Mouse (Mus musculus) heart, embryonic 11.5 days (tissue): ENCODE data around the gene Acp6. TPM values are rescaled to one million over a fixed set of nuclear protein-coding genes. Genes with fewer than 3 reads are reported as not detected.

Experiments used
- ATAC-seq: fragments of 200-750 bp; cut with Nextera tagmentation; replicated peaks from 2 replicates; pipeline ENCODE4 v1.8.0; 2017; ENCODE audit warnings: moderate library complexity; ENCODE audit not compliant: insufficient number of reproducible peaks, low FRiP score, low TSS enrichment
- H3K27ac ChIP-seq: fragments of 300-500 bp; sonication (generic); 2 replicates; pipeline ENCODE4 v1.5.1; 2014; ENCODE audit warnings: mild to moderate bottlenecking, low read depth, low read length
- H3K27me3 ChIP-seq: fragments of 300-500 bp; sonication (generic); 2 replicates; pipeline ENCODE4 v1.6.1; 2014; ENCODE audit warnings: mild to moderate bottlenecking, low read length, mixed read lengths; ENCODE audit not compliant: control insufficient read depth, insufficient read depth
- H3K36me3 ChIP-seq: fragments of 300-500 bp; sonication (generic); 2 replicates; pipeline ENCODE4 v1.6.1; 2014; ENCODE audit warnings: mild to moderate bottlenecking, low read length, moderate library complexity, mixed read lengths; ENCODE audit not compliant: control insufficient read depth, insufficient read depth
- H3K4me1 ChIP-seq: fragments of 300-500 bp; sonication (generic); 2 replicates; pipeline ENCODE4 v1.6.1; 2014; ENCODE audit warnings: low read length; ENCODE audit not compliant: control insufficient read depth, insufficient read depth
- H3K4me2 ChIP-seq: fragments of 300-500 bp; sonication (generic); 2 replicates; pipeline ENCODE4 v1.6.1; 2014; ENCODE audit warnings: mild to moderate bottlenecking, moderate library complexity
- H3K4me3 ChIP-seq: fragments of 300-500 bp; sonication (generic); 2 replicates; pipeline ENCODE4 v1.5.1; 2014; ENCODE audit warnings: low read depth, low read length
- H3K9ac ChIP-seq: fragments of 300-500 bp; sonication (generic); 2 replicates; pipeline ENCODE4 v1.6.1; 2014; ENCODE audit warnings: mild to moderate bottlenecking, low read depth, low read length, moderate library complexity
- H3K9me3 ChIP-seq: fragments of 300-500 bp; sonication (generic); replicated peaks from 2 replicates; pipeline ENCODE4 v1.6.1; 2016; ENCODE audit warnings: low read length; ENCODE audit not compliant: control insufficient read depth
- WGBS: fragments of 180-500 bp; shearing (Covaris S2); extraction: QIAGEN DNeasy Blood & Tissue Kit; methylation state at CpG from one replicate; pipeline ENCODE4 v1.1.7; 2014; ENCODE audit not compliant: insufficient replicate concordance; 5-methylcytosine and 5-hydroxymethylcytosine counted together
- polyA plus RNA-seq: library from polyadenylated mRNA; unstranded; fragments of >200 nt; fragmentation: Nextera tagmentation; extraction: Ambion mirVana; gene quantifications from 2 replicates; pipeline ENCODE4 v1.2.1, GENCODE M21; 2014

The Acp6 gene
- polyA plus RNA-seq, 1 experiment from 2014 or later = 54.0 TPM

DNA sequence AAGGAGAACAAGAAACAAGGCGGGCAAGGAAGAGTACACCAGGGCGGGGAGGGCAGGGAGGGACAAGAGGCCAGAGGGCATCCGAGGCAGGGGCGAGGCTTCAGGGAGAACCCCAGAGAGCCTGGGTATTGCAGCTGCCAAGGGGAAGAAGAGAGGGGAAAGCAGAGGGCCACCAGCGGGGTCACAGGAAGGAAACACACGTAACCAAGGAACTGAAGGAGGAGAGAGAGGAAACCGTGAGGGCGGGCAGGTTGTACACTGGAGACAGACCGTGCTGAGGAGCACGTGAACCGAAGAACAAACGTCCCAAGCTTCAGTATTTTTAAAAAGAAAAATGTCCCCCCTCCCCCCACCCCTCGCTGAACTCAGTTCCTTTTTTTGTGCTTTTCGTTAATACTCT is 45.3 kb downstream of the Acp6 start:
- ATAC-seq = no peak
- Histone ChIP-seq H3K27ac (no peak overlapping the region), H3K4me2 (no peak overlapping the region), H3K9me3 (no peaks in the 10 kb centered on the region), H3K4me1 (peaks cover 3% of the 10 kb centered on the region; the same call in 1 of the 2 replicates), H3K9ac (no peak overlapping the region), H3K36me3 (peaks cover 23% of the 10 kb centered on the region), H3K27me3 (no peaks in the 10 kb centered on the region), H3K4me3 (no peak overlapping the region)
- 74% methylated on average over 14 of the region's 14 CpGs for WGBS

DNA sequence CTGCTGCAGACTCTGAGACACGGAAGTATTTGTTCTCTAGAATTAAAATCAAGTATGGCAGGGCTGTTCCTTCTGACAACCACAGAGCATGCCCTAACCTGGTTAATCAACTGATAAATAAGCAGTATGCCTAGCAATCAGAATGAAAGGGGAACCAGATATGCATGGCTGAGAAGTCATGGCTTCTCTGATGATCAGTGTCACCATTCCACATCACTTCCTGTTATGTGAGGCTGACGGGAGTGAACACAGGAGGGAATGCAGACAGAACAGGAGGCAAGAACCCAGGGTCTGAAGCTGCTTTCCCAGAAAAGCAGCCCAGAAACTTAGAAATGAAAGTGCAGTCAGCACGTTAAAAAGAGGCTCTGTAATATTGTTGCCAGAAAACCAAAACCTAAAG is 47.9 kb downstream of the Acp6 start:
- no peaks in the 10 kb centered on the region for H3K9me3 ChIP-seq
- H3K4me2 ChIP-seq = no peak overlapping the region
- H3K27ac ChIP-seq = no peak overlapping the region
- H3K36me3 ChIP-seq = peaks cover 45% of the 10 kb centered on the region
- H3K9ac ChIP-seq = no peak overlapping the region
- no peaks in the 10 kb centered on the region for H3K27me3 ChIP-seq
- no peak for ATAC-seq
- H3K4me3 ChIP-seq = no peak overlapping the region
- H3K4me1 ChIP-seq = no peaks in the 10 kb centered on the region; the same call in 1 of the 2 replicates
- WGBS = 83% methylated on average over 3 of the region's 3 CpGs

DNA sequence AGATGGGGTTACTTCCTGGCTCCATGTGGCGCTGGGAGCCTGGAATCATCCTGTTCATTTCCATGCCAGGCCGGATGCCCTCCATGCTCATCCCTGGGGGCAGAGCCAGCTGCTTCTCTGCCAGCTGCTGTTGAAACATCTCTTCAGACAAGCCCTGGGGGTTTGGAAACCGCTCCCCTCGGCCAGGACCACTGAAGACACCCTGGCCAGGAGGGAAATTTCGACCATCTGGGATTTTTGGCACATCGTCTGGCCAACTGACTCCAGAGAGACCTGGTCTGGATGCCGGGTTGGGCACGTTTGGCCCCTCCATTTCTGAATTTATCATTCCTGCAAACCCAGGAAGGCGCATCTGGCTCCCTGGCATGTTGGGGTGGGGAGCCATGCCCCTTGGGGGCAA is 50.8 kb downstream of the Acp6 start:
- no peaks in the 10 kb centered on the region for H3K4me1 ChIP-seq
- H3K4me3 ChIP-seq = no peak overlapping the region
- WGBS = 88% methylated on average over 9 of the region's 9 CpGs
- H3K27ac ChIP-seq = no peak overlapping the region
- H3K9me3 ChIP-seq = no peaks in the 10 kb centered on the region
- no peak for ATAC-seq
- peaks cover 55% of the 10 kb centered on the region for H3K36me3 ChIP-seq
- no peak overlapping the region for H3K4me2 ChIP-seq
- H3K9ac ChIP-seq = no peak overlapping the region
- H3K27me3 ChIP-seq = no peaks in the 10 kb centered on the region

DNA sequence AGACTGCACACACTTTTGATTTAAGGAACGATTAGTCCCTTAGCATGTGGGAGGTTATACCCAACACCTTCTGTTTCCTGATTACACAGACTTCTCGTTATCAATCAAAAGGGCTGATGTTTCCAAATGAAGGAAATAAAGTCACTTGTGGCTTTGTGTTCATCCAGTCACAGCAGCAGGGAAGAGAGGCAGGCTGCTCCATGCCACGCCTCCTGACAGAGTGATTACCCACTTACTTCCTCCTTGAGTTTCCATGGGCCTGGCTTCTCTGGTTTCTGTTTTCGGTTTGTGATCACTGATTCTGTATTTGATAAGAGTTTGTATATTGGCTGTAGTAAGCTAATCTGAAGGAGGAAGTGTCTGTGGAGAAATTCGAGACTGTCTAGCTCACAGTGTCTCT is 52.6 kb downstream of the Acp6 start:
- Histone ChIP-seq H3K36me3 (peaks cover 57% of the 10 kb centered on the region), H3K9me3 (no peaks in the 10 kb centered on the region), H3K9ac (no peak overlapping the region), H3K4me1 (peaks cover 3% of the 10 kb centered on the region; the same call in 1 of the 2 replicates), H3K4me3 (no peak overlapping the region), H3K27me3 (no peaks in the 10 kb centered on the region), H3K4me2 (no peak overlapping the region), H3K27ac (no peak overlapping the region)
- WGBS = 74% methylated on average over 5 of the region's 5 CpGs
- no peak for ATAC-seq

DNA sequence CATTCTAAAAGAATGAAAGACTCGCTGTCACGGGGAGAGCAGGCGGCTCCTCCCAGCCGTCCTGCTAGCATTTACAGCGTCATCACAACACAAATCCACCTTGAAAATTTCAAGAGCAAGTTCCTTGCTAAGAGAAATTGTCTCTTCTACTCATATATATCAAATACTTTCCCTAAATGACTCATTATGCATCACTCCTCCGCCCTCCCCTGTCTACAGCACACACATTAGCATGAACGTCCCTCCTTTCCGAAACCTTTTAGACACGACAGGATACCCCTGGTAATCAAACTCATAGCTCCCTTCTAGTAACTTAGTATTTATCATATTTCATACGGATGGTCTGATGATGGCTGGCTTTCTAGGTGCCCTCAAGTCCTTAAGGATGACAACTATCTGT is 55.3 kb downstream of the Acp6 start:
- Histone ChIP-seq H3K9me3 (no peaks in the 10 kb centered on the region), H3K4me1 (peaks cover 3% of the 10 kb centered on the region; the same call in 1 of the 2 replicates), H3K9ac (no peak overlapping the region), H3K27ac (no peak overlapping the region), H3K4me2 (no peak overlapping the region), H3K27me3 (no peaks in the 10 kb centered on the region), H3K4me3 (no peak overlapping the region), H3K36me3 (peaks cover 55% of the 10 kb centered on the region)
- no peak for ATAC-seq
- WGBS = 87% methylated on average over 10 of the region's 10 CpGs

DNA sequence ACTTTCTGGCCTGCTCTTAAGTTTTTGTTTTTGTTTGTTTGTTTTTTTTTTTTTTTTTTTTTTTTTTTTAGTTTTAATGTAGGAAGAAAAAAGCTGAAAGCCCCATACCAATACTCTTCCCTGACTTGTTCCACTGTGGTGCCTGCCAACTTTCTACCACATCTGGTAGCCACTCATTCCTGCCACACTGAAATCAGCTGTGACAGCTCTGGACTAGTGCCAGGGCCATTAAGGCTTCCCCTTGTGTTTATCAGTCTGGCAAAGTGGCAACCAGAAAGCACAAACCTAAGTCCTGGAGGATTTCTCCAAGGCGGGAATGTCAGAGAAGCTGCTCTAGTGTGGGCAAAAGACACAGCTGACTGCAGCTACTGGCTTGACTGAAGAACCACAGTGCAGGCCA is 55.9 kb downstream of the Acp6 start:
- Histone ChIP-seq H3K27ac (no peak overlapping the region), H3K4me1 (peaks cover 3% of the 10 kb centered on the region; the same call in 1 of the 2 replicates), H3K4me3 (no peak overlapping the region), H3K9me3 (no peaks in the 10 kb centered on the region), H3K4me2 (no peak overlapping the region), H3K9ac (no peak overlapping the region), H3K36me3 (peaks cover 55% of the 10 kb centered on the region), H3K27me3 (no peaks in the 10 kb centered on the region)
- WGBS = 25% methylated on average over 1 of the region's 1 CpGs
- ATAC-seq = no peak

DNA sequence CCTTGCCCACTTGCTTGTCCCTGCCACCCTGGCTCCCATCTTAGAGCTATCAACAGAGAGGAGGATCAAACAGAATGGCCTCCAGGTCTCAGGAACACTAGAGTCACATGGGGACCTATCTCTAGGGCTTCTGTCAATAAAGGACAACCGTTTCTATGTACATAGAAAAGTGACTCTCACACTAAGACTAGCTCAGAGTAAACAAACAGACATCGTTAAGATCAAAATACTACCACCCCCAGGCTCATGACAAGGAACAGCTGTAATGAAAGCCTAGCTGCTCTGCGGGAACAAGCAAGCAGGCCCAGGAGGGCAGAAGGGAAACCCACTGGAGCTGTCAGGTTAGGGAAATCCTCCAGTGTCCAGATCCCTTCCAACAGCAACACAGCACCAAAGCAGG is 56.9 kb downstream of the Acp6 start:
- ATAC-seq = no peak
- peaks cover 3% of the 10 kb centered on the region; the same call in 1 of the 2 replicates for H3K4me1 ChIP-seq
- H3K9ac ChIP-seq = no peak overlapping the region
- H3K4me3 ChIP-seq = no peak overlapping the region
- 68% methylated on average over 3 of the region's 3 CpGs for WGBS
- no peak overlapping the region for H3K4me2 ChIP-seq
- no peaks in the 10 kb centered on the region for H3K9me3 ChIP-seq
- peaks cover 48% of the 10 kb centered on the region for H3K36me3 ChIP-seq
- H3K27ac ChIP-seq = no peak overlapping the region
- H3K27me3 ChIP-seq = no peaks in the 10 kb centered on the region

DNA sequence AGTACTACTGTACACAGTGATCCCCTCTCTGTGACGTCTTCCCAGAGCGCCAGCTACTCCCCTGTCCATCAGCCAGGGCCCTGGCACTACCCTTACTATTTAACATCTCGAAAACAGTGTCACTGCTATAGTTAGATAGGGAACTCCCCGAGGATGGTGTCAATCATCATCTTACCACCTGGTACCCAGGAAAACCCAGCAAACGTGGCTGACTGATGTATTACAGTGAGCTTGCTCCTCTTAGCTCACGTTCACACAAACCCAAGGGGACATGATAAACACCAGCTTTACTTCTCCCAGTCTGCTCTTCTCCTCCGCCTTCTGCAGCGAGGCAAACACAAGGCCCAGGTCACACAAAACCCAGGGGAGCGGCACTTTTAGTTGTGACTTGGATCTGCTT is 64.7 kb downstream of the Acp6 start:
- H3K4me2 ChIP-seq = no peak overlapping the region
- H3K27me3 ChIP-seq = no peaks in the 10 kb centered on the region
- peaks cover 16% of the 10 kb centered on the region for H3K36me3 ChIP-seq
- H3K27ac ChIP-seq = no peak overlapping the region
- H3K9me3 ChIP-seq = no peaks in the 10 kb centered on the region
- peaks cover 17% of the 10 kb centered on the region for H3K4me1 ChIP-seq
- no peak overlapping the region for H3K4me3 ChIP-seq
- no peak overlapping the region for H3K9ac ChIP-seq
- WGBS = 73% methylated on average over 9 of the region's 9 CpGs
- no peak for ATAC-seq

DNA sequence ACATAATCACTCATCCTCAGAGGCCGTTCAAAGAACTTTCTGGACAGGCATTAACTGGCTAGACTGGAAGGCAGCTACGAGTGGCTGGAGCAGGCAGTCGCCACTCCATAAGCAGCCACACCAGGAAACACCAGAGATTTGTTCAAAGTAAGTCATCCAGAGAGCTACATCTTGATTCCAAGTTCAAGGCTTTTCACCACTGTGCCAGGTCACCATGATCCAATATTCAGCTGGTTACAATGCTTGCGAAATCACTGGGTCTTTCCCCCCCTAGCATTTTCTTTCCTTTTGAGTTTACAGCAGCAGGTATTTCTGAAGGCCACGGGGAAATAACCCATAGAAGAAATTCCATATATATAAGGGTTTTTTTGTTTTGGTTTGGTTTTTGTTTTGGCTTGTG is 66.7 kb downstream of the Acp6 start:
- Histone ChIP-seq H3K4me3 (no peak overlapping the region), H3K4me1 (peaks cover 26% of the 10 kb centered on the region), H3K36me3 (peaks cover 11% of the 10 kb centered on the region), H3K9ac (no peak overlapping the region), H3K4me2 (peak overlapping the region; percentile 38), H3K27me3 (no peaks in the 10 kb centered on the region), H3K27ac (no peak overlapping the region), H3K9me3 (no peaks in the 10 kb centered on the region)
- no peak for ATAC-seq
- 74% methylated on average over 5 of the region's 5 CpGs for WGBS
